Mouse (Mus musculus): ENCODE measurements around the gene Mboat1. TPM values are rescaled to one million over a fixed set of nuclear protein-coding genes. Genes with fewer than 3 reads are reported as not detected.

Gene Mboat1
- polyA plus RNA-seq, 1 experiment from 2014 or later, result 13.5 TPM

Other genes with a start within 250 kb of the Mboat1 start
- 12.5 and 13.1 TPM in 2 replicates for gene E2f3, start 150.4 kb upstream of the Mboat1 start, polyA plus RNA-seq (2015; fragmentation: Nextera tagmentation; extraction: Ambion mirVana)
- gene Agtr1a, start 200.0 kb downstream of the Mboat1 start, polyA plus RNA-seq (2015; fragmentation: Nextera tagmentation; extraction: Ambion mirVana), result 2.9 and 3.1 TPM in 2 replicates

All from embryonic facial prominence, embryonic 13.5 days (tissue).